Mouse (Mus musculus): ENCODE measurements around the gene Ly6g. TPM values are rescaled to one million over a fixed set of nuclear protein-coding genes. Genes with fewer than 3 reads are reported as not detected.

Gene Ly6g
- not detected for polyA plus RNA-seq (2017; shearing (Covaris generic))

DNA sequence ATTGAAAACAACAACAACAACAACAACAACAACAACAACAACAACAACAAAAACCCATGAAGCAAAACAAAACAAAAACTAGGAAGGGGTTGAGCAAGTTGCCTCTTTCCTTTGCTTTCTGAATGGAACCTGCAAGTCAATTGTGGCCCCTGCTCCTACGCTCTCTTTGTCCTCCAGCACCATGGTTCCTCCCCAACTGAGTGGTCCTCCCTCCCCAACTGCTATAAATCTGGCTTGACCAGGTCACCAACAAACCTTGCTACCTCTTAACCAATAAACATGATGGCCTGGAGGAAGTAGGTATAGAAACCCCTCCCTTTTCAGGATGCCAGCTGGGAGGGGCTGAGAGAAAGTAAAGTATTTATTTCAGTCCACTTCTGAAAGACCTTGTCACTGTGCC is at the start of gene Ly6g:
Gene Ly6g, plus strand, starts transcription at position 301 of the 400 bp plus-strand sequence.

DNA sequence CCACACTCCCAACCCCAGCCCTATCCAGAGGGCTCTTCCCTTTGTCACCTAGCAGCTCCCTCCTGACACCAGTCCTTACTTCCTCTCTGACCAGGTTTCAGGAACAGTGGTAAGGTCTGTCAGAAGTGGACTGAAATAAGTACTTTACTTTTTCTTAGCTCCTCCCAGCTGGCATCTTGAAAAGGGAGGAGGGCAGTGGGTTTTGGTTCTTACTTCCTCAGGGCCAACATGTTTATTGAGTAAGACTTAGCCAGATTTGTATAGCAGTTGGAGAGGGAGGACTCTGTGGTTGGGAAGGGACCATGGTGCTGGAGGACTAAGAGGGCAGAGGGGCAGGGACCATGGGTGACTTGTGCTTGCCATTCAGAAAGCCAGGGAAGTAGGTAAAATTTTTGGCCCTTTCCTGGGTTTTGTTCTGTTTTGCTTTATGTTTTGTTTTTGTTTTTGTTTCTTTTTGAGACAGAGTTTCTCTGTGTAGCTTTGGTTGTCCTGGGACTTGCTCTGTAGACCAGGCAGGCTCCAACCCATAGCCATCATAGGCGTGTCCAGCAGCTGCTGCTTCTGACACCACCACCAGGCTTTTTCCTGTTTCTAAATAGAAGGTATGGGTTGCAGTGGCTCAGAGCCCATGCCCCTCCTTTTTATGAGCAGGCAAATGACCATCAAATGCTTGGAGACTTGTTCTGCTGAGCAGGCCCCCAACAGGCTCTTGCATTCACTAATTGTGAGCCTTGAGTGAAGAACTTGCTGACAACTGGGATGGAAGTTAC is 43.0 kb upstream of the Ly6g start, which contains the start of gene Ly6c2:
Gene Ly6c2, minus strand, starts transcription at position 110 of the 770 bp plus-strand sequence.

Other genes starting within 250 kb of the Ly6g start
- under 1 TPM; 0.58 to 0.87 TPM for gene Ly6i, start 171.8 kb upstream of the Ly6g start, polyA plus RNA-seq (2017; shearing (Covaris generic))
- 100 to 1,000 TPM; 537 to 915 TPM for gene Ly6a, start 157.2 kb upstream of the Ly6g start, polyA plus RNA-seq (2017; shearing (Covaris generic))
- gene Ly6c1, start 106.4 kb upstream of the Ly6g start, polyA plus RNA-seq (2017; shearing (Covaris generic)), result 100 to 1,000 TPM; 137 to 430 TPM
- gene Ly6c2, start 43.3 kb upstream of the Ly6g start, polyA plus RNA-seq (2017; shearing (Covaris generic)), result 100 to 1,000 TPM in 1 of 2 experiments, 1 to 10 TPM in 1; 6.6 to 137 TPM
- gene BC025446, start 61.1 kb downstream of the Ly6g start, polyA plus RNA-seq (2017; shearing (Covaris generic)), result not detected
- gene Ly6f, start 113.2 kb downstream of the Ly6g start, polyA plus RNA-seq (2017; shearing (Covaris generic)), result 1 to 10 TPM in 1 of 2 experiments, not detected in 1; 1.6 TPM

All from inflammation-experienced regulatory T-cells (primary cell).